Mouse (Mus musculus) right cerebral cortex, postnatal 4 days (tissue): ENCODE results near the gene Me3.

Experiments used
- DNase-seq: peaks from one replicate; pipeline ENCODE4 v3.0.0-alpha.2; 2022

The Me3 gene

DNA sequence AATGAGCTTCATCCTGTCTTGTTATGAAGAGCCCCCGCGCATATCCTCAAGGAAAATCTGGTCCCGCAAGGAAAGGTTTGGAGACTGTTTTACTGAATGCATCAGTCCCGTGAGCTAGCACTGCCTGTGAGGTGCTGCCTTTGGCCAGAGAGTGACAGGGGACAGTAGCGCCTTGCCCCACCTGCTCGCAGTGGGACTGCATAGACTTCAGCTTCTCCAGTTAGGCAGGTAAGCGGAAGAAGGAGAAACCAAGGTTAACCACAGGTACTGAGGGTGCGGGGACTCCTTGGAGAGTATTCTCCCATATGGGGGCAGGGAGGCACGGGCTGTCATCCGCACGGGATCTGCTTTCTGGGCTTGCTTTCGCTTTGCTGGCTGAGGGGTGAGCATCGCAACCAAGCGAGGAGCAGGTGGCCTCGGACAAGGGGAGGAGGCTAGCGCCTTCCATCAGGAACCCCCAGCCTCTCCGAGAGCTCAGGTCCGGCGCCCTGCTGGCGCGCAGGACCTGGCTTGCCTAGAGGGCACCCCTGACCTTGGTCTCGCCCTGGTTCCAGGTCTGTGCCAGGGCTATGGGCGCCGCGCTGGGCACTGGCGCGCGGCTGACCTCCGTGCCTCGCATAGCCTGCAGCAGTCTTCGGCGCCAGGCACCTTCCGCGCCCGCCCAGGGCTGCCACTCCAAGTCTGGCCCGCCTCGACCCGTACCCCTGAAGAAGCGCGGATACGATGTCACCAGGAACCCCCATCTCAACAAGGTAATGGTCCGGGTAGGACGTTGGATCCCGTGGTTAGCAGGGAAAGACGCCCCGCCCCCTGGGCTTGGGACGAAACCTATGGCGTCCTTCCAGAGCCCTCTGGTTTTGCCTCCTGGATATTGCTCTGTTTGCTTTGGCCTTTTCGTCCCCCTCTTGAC lies at the start of gene Me3:
Gene Me3 (plus strand): TSS at position 51 of the 910 bp plus-strand sequence.
- DNase-seq, result peak; percentile 55

DNA sequence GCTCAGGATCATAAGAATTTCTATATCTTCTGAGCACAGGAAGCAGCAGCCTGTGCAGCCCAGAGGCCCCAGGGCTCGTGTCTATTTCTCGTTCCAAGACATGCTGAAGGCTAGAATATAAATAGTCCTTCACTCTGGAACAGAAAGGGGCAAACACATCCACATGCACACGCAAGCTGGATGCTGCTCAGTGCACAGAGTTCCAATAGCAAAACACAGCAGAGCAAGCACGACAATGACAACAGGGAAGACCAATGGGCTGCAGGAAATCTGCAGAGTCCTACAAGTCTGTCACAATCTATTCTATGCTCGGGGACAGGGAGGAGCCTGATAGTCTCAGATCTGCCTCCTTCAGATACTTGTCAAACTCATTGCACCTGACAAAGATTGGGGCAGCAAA lies 42.2 kb upstream of the Me3 start:
- peak; percentile 3 for DNase-seq

DNA sequence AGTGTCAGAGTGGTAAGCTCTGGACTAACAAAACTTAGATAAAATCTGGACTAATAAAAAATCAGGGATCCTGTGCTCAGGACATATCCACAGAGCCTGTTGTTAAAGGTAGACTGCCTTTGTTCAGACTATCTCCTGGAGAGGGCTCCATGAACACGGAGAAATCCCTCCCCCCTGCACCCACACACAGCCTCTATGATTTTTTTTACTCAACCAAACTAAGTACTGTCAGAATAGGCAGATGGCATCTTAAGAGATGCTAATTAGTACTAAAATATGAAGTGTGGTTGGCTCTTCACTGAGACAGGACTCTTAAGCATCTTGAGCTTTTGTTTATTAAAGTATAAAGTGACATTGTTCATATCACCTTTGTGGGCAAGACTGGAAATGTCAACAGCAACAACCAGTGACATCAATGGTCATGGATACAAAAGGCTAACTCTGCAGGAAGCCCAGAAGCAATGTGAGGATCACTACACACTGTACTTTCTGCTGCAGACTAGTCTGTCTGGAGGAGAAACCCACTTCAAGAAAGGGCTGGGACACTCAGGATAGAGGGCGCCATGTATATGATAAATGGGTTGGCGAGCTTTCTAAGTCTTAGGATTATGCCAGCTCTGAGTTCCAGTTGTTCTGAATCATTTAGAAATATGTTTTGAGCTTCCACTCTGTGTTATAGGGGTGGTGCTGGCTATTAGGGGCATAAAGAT lies 41.5 kb upstream of the Me3 start:
- no peak for DNase-seq

DNA sequence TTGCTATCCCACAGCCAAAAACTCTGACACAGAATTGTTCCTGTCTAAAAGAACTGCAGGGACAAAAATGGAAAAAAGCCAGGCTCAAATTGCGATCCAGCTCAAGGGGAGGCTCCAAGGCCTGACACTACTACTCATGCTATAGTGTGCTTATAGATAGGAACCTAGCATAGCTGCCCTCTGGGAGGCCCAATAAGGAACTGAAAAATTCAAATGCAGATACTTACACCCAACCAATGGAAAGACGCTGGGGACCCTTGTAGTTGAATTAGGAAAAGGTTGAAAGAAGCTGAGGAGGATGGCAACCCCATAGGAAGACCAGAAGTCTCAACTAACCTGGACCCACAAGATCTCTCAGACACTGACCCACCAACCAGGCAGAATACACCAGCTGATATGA lies 36.4 kb upstream of the Me3 start:
- no peak for DNase-seq

DNA sequence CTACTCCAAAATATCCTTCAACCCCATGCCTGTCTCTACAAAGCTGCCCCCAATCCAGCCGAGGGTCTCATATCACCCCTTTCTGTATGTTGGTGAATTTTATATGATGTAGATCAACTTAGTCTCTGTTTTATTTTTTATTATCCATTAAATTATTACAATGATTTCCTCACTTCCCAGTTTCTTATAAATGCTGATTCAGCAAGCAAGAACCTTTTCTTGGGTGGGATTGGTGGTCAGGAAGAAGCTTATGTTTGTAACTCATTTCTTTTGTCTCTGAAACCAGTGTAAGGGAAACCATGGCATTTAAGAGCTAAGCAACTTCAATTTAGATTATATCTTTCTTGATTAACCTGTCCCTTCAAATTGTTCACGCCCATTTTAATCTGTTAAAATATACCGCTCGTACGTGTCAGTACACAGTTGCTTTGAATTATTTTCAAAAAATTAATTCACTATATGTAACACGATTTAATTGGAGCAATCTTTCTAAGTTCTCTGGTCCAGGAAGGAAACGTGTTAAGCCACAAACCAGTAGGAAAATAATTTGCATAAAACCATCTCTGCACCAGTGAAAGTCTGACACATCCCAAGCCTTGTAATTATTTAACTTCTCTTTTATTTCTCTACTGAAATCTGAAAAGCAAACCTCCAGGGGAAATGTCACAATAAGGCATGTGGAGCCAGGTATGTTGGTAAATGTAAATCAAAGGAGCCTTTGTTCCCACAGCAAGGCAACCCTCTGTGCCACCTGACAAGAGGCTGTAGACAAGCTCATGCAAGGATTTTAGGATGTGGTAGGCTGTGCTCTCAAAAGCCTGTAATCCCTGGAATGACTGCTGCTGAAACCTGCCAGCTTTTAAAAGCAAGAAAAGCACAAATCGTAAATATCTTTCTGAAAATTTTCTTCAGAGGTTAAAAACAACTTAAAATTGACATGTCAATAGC lies 26.3 kb upstream of the Me3 start:
- no peak for DNase-seq

DNA sequence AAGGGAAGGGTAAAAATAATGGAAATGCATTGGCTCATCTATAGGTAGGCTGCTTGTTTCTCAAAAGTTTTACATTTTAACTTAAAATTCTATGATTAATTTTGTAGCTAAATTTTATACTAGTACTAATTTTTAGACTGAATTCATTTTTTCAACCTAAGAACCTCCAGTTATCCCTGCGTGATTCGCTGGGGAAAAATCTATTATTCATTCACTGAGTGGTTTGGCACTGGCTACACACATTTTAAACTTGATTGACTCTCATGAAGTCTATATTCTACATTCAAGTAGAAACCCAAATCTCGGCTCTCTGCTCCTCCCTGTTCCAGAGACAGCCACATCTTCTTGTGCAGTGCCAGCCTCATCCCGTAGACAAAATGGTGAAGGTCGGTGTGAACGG lies 24.9 kb upstream of the Me3 start:
- no peak for DNase-seq

DNA sequence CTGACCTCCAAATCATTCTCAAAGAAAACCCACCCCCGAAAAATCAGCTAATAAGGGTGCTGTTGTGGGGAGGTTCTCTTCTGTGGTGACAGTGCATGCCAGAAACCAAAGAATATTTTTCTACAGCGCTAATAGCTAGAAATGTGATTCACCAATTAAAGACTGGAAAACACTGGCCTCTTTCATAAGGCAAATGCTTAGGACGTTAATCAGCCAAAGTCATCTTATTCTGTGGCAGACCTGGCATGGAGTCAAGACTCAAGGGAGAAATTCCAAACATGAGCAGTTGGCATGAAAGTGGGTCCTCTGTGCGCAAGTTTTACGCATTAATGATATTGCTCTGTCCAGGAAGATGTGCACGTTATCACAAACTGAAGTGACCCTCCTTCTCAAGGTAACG lies 21.0 kb upstream of the Me3 start:
- no peak for DNase-seq

DNA sequence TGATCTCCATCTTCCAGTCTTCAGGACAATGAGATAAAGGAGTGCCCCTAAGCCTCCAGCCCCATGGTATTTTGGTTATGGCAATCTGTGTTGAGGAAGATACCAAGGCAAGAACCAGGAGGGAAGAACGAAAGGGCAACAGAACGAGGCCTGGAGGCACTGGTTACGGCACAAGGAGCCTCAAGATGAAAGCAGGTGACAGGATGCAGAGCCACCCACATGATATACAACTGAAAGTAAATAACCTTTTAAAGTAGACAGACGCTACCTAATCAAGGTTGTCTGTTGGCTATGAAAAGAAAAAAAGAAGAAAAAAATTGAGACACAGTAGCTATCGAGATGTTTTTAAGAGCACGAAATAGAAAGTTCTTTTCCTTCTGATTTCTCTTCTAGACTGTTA lies 16.0 kb upstream of the Me3 start:
- DNase-seq, result no peak

DNA sequence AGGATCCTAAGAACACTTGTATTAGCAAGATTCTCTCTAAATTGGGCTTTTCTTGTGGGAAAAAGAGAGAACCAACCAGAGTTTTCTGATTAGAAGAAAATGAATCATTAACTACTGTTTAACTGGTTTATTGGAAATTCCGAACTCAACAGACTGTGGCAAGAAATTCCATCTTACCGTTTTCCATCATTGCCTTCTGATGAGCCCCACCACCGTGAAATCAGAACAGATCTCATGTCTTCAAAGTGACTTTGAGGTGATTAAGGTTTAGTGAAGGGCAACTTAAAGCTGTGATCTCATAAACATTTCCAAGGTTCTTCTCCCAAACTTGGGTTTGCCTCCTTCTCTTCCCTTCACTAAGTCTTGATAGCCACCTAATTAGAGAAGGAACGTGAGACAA lies 8.9 kb upstream of the Me3 start:
- no peak for DNase-seq

DNA sequence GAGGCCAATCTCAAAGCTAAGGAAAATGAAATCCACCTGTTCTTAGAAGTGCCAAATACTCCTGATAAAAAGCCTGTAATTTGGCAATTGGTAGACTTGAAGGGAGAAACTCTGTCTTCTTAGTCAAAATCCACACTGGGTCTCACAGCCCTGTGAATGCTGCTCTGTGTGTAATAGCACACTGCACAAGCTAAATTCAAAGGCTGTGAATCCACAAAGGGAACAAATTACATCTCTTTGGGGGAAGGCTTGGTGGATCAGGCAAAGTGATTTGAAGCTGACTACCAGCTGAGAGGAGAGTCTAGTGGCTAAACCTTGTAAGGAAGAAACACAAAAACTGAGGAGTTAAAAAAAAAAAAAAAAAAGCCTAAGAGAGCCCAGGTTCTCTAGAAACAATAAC lies 4.8 kb upstream of the Me3 start:
- DNase-seq, result no peak

DNA sequence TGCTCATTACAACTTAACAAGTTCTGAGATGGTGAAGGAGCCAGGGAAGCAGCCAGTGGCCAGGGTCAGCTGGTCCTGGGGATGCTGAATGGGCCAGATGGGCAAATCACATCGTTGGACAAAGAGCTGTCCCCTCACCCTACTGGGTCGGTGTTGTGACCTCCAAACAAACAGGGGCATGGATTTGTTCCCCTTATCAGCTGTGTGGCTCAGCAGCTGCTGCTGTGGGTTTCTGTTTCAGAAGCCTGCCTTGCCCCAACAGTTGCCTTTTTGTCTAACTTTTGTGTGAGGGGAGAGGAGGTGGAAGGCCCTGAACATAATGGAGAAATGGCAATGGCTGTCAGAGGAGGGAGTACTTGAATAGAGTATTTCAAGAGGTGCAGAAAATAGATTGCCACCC lies 4.2 kb upstream of the Me3 start:
- DNase-seq, result no peak

DNA sequence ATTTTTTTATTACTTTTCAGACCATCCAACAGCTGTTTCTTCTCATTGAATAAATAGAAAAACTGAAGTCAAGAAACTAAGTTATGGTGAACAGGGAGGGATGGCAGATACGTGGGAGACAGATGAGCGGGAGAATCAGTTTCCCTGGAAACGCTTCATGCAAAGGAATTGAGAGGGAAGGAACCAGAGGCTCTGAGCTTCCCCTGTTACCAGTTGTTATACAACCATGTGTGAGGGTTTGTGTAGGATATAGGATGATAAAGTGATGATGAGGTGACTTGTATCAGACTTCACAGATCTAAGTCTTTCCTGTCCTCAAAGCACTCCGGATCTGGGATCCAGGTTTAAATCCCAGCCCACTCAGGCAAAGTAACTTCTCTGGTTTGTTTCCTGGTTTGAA lies 3.2 kb upstream of the Me3 start:
- no peak for DNase-seq

DNA sequence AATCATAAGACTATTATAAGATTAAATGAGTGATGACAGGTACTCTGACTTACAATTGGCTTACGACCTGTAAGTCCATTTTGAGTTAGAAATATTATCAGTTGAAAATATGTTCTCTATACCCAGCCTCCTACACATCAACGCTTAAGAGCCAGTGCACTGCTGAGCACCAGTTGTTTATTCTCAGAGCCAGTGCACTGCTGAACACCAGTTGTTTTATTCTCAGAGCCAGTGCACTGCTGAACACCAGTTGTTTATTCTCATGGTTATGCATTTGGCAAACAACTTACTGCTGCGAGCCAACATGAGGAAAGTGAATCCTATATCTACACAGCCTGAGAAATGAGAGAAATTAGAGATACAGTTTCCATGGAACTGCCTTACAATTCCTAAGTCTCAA lies 2.3 kb upstream of the Me3 start:
- DNase-seq, result no peak

DNA sequence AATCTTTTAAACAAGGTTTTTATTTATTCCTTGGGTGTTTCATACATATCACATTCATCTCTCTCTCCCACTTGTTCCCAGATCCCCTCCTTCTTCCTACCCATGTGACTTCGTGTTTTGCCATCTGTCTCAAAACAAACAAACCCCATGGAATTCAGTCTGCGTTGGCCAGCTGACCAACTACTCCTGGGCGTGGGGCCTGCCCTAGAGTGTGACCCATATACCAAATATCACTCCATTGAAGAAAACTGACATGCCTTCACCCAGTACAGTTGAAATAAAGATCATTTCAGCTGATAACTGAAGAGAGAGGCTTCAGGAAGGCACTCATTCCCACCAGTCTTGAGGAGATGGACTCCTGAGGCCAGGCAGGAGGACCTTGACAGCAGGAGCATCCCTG lies 1.4 kb upstream of the Me3 start:
- DNase-seq, result no peak

DNA sequence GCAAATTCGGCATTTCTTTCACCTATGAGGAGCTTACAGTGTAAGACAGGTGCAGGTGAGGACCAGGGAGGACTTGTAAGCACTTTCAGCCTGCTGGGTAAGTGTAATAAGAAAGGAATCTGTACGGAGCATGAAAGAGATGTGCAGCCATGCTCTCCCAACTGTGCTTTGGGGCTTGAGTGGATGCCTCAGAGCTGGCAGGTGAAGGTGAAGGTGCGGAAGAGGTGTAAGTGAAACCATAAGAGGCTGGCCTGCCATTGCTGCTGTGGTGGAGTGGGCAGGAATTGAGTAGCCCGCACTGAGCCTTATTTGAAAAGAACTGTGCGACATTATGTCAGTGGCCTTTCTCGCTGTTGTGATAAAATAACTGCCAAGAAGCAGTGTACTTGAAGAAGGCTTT lies 8.3 kb downstream of the Me3 start:
- no peak for DNase-seq

DNA sequence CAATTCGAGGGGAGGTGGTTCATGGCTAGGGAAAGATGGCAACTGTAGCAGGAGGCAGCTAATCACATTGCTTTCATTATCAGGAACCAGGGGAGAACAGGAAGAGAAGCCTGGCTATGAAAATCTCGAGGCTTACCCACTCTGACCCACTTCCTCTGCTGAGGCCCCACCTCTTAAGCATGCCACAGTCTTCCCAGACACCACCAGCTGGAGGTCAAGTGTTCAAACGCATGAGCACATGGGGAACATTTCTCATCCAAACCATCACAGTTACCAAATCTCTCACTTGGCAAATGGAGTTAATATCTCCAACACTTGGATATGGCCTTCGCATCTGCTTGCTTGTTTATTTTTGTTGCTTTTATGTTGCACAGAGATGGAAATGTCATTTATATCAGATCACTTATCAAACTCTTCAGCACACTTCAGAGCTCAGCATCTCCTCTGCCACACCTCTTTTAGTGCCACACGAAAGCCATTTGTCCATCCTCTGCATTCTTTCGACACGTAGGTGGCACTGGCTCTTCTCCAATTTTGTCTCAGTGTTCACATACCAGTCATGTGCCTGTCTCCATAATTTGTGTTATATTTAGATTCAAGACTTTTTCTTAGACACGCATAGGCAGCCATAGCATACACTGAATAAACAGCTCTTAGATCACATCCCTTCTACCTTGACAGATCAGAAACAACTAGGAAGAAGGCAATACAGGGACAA lies 8.9 kb downstream of the Me3 start:
- no peak for DNase-seq

DNA sequence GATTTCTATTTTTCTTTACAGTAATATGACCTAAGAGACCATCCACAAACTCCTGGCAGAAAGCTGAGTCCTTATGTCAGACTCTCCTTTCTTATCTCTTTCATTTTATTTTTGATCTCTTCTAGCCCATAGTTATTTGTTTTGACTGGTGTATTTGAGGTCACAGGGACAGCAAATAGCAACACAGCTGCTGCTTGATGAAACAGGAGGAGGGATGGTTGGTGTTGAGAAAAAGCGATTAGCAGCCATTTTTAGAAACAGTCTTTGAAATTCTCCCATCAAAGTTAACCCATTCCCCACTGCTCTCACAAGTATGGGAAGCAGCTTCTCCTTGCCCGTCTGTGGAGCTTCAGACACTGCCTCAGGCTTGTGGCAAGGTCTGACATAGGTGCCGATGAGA lies 12.8 kb downstream of the Me3 start:
- DNase-seq, result no peak

DNA sequence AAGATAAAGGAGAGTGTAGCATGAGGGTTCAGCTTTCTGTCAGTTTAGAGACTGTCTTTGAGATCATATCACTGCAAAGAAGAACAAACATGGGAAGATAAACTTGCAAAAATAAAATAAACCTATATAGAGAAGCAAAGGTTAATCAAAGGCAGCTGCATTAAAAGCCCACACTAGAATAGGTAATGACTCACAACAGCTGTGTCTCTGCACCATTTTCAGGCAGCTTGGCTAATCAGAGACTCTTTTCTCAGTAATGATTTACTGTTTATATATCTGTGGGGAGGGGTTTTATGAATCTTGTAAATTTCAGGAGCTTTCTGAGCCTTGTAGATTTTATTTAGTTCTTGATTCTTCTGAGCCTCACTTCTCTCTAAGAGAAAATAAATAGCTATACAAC lies 15.7 kb downstream of the Me3 start:
- no peak for DNase-seq

DNA sequence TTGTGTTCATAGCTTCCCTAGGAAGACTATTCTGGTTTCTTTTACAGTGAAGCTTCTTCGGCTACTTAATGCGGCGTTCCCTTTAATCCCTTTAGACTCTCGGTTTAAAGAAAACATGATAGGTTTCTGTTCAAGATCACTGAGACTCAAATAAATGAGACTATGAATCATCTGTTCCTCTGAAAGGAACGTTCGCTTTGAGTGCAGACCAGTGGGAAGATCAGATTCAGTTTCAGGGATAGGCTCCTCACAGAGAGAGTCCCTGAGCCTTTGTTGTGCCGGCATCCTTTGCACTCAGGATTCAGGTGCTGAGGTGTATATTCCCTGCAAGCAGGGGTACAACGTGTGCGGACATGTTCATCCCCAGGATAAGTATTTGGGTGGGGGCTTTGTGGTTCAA lies 25.0 kb downstream of the Me3 start:
- DNase-seq, result no peak

DNA sequence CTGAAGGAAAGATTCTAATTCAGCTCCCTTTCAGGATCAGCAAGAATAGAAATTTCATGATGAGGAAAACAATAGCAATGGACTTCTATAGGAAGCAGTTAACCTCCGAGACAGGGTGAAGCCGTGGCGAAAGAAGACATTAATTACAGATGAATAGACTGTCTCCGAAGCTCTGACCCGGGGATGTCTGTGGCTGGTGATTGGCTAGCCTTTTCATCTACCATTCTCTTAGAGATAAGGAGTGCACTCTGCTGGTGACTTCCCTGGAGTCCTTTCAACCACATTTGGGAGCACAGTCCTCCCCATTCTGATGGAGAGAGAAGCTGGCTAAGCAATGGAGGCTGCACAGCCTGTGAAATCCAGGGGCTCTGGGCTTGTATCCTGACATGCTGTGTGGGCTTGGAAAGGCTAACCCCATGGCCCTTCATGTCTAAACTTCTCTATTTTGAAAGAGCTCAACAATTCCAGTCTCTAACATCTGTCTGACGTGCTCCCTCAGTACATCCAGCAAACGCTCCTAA lies 25.6 kb downstream of the Me3 start:
- DNase-seq, result no peak

DNA sequence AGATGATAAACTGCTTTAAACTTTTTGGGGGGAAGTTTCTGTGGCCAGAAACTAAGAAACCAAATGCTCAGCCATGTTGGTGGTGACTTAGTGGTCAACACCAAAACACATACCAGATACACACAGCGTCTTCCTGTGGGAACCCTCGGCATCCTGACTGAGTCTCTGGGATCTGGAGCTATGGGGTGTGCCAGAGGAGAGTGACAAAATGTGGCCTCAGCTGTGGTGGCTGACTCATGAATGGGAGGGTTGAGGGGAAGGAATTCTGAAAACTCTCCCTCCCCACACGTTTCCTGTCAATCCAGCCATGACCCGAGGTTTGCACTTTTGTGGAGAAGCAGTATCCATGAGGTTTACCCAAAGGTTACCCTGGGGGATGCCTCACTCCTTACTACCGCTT lies 32.0 kb downstream of the Me3 start:
- no peak for DNase-seq

DNA sequence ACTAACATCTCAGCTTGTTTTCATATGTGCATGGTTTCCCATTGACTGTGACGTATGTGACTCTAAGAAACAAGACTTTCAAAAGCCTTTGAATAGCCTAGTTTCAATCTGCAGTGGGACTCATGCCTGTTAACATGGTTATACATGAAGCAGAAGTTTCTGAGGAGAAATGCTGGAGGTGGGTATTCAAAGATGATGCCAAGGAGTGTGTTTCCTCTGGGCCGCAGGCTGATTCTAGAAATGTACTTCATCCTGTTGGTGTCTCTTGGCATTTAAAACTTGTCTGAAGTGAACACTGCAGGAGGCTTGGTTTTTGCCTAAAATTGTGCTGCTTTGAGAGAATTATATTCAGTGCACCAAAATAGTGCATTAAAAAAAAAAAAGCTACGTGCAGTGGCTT lies 34.2 kb downstream of the Me3 start:
- DNase-seq, result no peak
